Mouse (Mus musculus) thymus, adult 18-20 months (tissue): Measurements from ENCODE around the gene Rps16.
"Not testable (repeated sequence)": the region's sequence is repeated elsewhere in the genome, so short reads cannot be mapped to it uniquely, and the experiment has no call there.

Experiments used
- DNase-seq, 2 experiments: peaks; one replicate each; pipeline ENCODE4 v3.0.0; 2022; ENCODE audit warnings: mixed read lengths in 2 of 2

Rps16 gene

GRCm38 (mm10) chr7:28374647-28375046 lies 24.2 kb downstream of the Rps16 start:
- no peak for DNase-seq

GRCm38 (mm10) chr7:28375176-28375921 lies 24.9 kb downstream of the Rps16 start:
- DNase-seq, result peak; percentile 92 to 95

- DNase-seq, result peak; percentile 59 to 72
Observed at GRCm38 (mm10) chr7:28376011-28376771, 25.7 kb downstream of the Rps16 start.

- no peak for DNase-seq
Observed at GRCm38 (mm10) chr7:28377190-28378065, 27.0 kb downstream of the Rps16 start.

GRCm38 (mm10) chr7:28378066-28378690 lies 27.7 kb downstream of the Rps16 start:
- DNase-seq, result peak; percentile 34 to 52

- DNase-seq, result peak; percentile 86 to 89
Observed at GRCm38 (mm10) chr7:28378769-28379651, 28.6 kb downstream of the Rps16 start.

GRCm38 (mm10) chr7:28380237-28381016 lies 30.0 kb downstream of the Rps16 start, which contains the start of gene Zfp36:
Gene Zfp36, minus strand, starts transcription at chr7:28380253.
- no peak for DNase-seq

GRCm38 (mm10) chr7:28381017-28381790 lies 30.8 kb downstream of the Rps16 start:
- DNase-seq, result peak; percentile 82 to 87

- DNase-seq, result peak; percentile 90 to 96
Observed at GRCm38 (mm10) chr7:28381938-28382337, 31.5 kb downstream of the Rps16 start.

- peak in 1 of 2 experiments; percentile 57 for DNase-seq
Observed at GRCm38 (mm10) chr7:28382347-28382951, 32.0 kb downstream of the Rps16 start.

- DNase-seq, result peak; percentile 66 to 79
Observed at GRCm38 (mm10) chr7:28382981-28383396, 32.5 kb downstream of the Rps16 start.

GRCm38 (mm10) chr7:28383606-28384005 lies 33.2 kb downstream of the Rps16 start:
- no peak for DNase-seq

GRCm38 (mm10) chr7:28384162-28384561 lies 33.7 kb downstream of the Rps16 start:
- DNase-seq, result peak; percentile 52 to 67

GRCm38 (mm10) chr7:28385196-28385595 lies 34.7 kb downstream of the Rps16 start:
- DNase-seq, result no peak

- no peak for DNase-seq
Observed at GRCm38 (mm10) chr7:28386007-28386406, 35.6 kb downstream of the Rps16 start.

GRCm38 (mm10) chr7:28386462-28386861 lies 36.0 kb downstream of the Rps16 start:
- peak; percentile 75 to 83 for DNase-seq

GRCm38 (mm10) chr7:28386877-28387276 lies 36.4 kb downstream of the Rps16 start:
- DNase-seq, result not testable (repeated sequence)

- DNase-seq, result not testable (repeated sequence)
Observed at GRCm38 (mm10) chr7:28387384-28387783, 36.9 kb downstream of the Rps16 start.

GRCm38 (mm10) chr7:28390331-28390730 lies 39.9 kb downstream of the Rps16 start:
- no peak for DNase-seq
